Mouse (Mus musculus): ENCODE data around the gene Fcer1g. TPM values are rescaled to one million over a fixed set of nuclear protein-coding genes. Genes with fewer than 3 reads are reported as not detected.
A peak's percentile ranks its signal among the peaks of the same experiment; 100 is the strongest.
"Not testable (repeated sequence)": the region's sequence is repeated elsewhere in the genome, so short reads cannot be mapped to it uniquely, and the experiment has no call there.

The Fcer1g gene
- polyA plus RNA-seq, 1 experiment from 2014 or later: 33.8 TPM

GRCm38 (mm10) chr1:171248386-171249226, 14.4 kb upstream of the Fcer1g start:
- no peak overlapping the region for H3K9ac ChIP-seq
- no peak for ATAC-seq (ENCODE audit: low FRiP score)
- H3K27me3 ChIP-seq: no peaks in the 10 kb centered on the region
- 33% methylated on average over 3 of the region's 3 CpGs for WGBS
- peak overlapping the region; percentile 81 for H3K27ac ChIP-seq
- peaks cover 11% of the 10 kb centered on the region for H3K36me3 ChIP-seq
- H3K9me3 ChIP-seq: no peaks in the 10 kb centered on the region
- no peak overlapping the region for H3K4me3 ChIP-seq
- peaks cover 63% of the 10 kb centered on the region for H3K4me1 ChIP-seq (replicated peaks)
- no peak overlapping the region for H3K4me2 ChIP-seq

GRCm38 (mm10) chr1:171247916-171248315, 13.8 kb upstream of the Fcer1g start:
- Histone ChIP-seq H3K27me3 (no peaks in the 10 kb centered on the region), H3K4me1 (replicated peaks) (peaks cover 63% of the 10 kb centered on the region), H3K9me3 (no peaks in the 10 kb centered on the region), H3K27ac (peak overlapping the region; percentile 81), H3K4me2 (peak overlapping the region; percentile 65), H3K4me3 (peak overlapping the region; percentile 72), H3K36me3 (peaks cover 18% of the 10 kb centered on the region), H3K9ac (0 out of 2 replicates have a peak overlapping the region, but pooled peaks have one; percentile 62)
- ATAC-seq (ENCODE audit: low FRiP score): no peak
- WGBS: 25% methylated on average over 4 of the region's 4 CpGs

GRCm38 (mm10) chr1:171247453-171247841, 13.3 kb upstream of the Fcer1g start:
- ATAC-seq (ENCODE audit: low FRiP score): peak; percentile 4
- Histone ChIP-seq H3K4me3 (peak overlapping the region; percentile 72), H3K9ac (peak overlapping the region; percentile 62), H3K36me3 (peaks cover 23% of the 10 kb centered on the region), H3K27ac (peak overlapping the region; percentile 81), H3K4me1 (replicated peaks) (peaks cover 59% of the 10 kb centered on the region), H3K9me3 (no peaks in the 10 kb centered on the region), H3K27me3 (no peaks in the 10 kb centered on the region), H3K4me2 (peak overlapping the region; percentile 65)
- WGBS: 14% methylated on average over 13 of the region's 13 CpGs

- Histone ChIP-seq H3K9ac (peak overlapping the region; percentile 96), H3K9me3 (no peaks in the 10 kb centered on the region), H3K36me3 (peaks cover 28% of the 10 kb centered on the region), H3K27me3 (no peaks in the 10 kb centered on the region), H3K4me2 (peak overlapping the region; percentile 77), H3K4me3 (peak overlapping the region; percentile 72), H3K4me1 (replicated peaks) (peaks cover 53% of the 10 kb centered on the region), H3K27ac (peak overlapping the region; percentile 81)
- WGBS: under 1% methylated on average over 41 of the region's 41 CpGs
- peak; percentile 93 for ATAC-seq (ENCODE audit: low FRiP score)
Measured at GRCm38 (mm10) chr1:171246709-171247452, 12.7 kb upstream of the Fcer1g start.

- Histone ChIP-seq H3K4me1 (replicated peaks) (peaks cover 38% of the 10 kb centered on the region), H3K9ac (no peak overlapping the region), H3K4me3 (no peak overlapping the region), H3K27ac (no peak overlapping the region), H3K36me3 (peaks cover 43% of the 10 kb centered on the region), H3K4me2 (no peak overlapping the region), H3K9me3 (no peaks in the 10 kb centered on the region), H3K27me3 (no peaks in the 10 kb centered on the region)
- 95% methylated on average over 8 of the region's 8 CpGs for WGBS
- ATAC-seq (ENCODE audit: low FRiP score): no peak
Measured at GRCm38 (mm10) chr1:171245353-171245752, 11.2 kb upstream of the Fcer1g start.

- not testable (repeated sequence) for H3K4me3 ChIP-seq; H3K9me3 ChIP-seq; ATAC-seq (ENCODE audit: low FRiP score); H3K4me2 ChIP-seq; H3K9ac ChIP-seq; H3K27ac ChIP-seq; H3K27me3 ChIP-seq
- peaks cover 15% of the 10 kb centered on the region for H3K4me1 ChIP-seq (replicated peaks)
- peaks cover 76% of the 10 kb centered on the region for H3K36me3 ChIP-seq
- WGBS: 84% methylated on average over 12 of the region's 12 CpGs
Measured at GRCm38 (mm10) chr1:171241952-171242351, 7.8 kb upstream of the Fcer1g start.

- H3K9ac ChIP-seq: no peak overlapping the region
- WGBS: 94% methylated on average over 10 of the region's 10 CpGs
- no peak overlapping the region for H3K4me3 ChIP-seq
- no peak overlapping the region for H3K27ac ChIP-seq
- no peak for ATAC-seq (ENCODE audit: low FRiP score)
- H3K4me1 ChIP-seq (replicated peaks): peaks cover 8% of the 10 kb centered on the region
- no peak overlapping the region for H3K4me2 ChIP-seq
- H3K36me3 ChIP-seq: peaks cover 86% of the 10 kb centered on the region
- no peaks in the 10 kb centered on the region for H3K9me3 ChIP-seq
- H3K27me3 ChIP-seq: no peaks in the 10 kb centered on the region
Measured at GRCm38 (mm10) chr1:171240911-171241310, 6.7 kb upstream of the Fcer1g start.

GRCm38 (mm10) chr1:171239992-171240744, 6.0 kb upstream of the Fcer1g start:
- H3K36me3 ChIP-seq: peaks cover 92% of the 10 kb centered on the region
- WGBS: 74% methylated on average over 15 of the region's 15 CpGs
- H3K9me3 ChIP-seq: no peaks in the 10 kb centered on the region
- H3K9ac ChIP-seq: no peak overlapping the region
- 0 out of 2 replicates have a peak, but pooled peaks cover 3% of the 10 kb centered on the region for H3K4me1 ChIP-seq (replicated peaks)
- H3K4me2 ChIP-seq: no peak overlapping the region
- no peak overlapping the region for H3K27ac ChIP-seq
- H3K4me3 ChIP-seq: no peak overlapping the region
- H3K27me3 ChIP-seq: no peaks in the 10 kb centered on the region
- no peak for ATAC-seq (ENCODE audit: low FRiP score)

- Histone ChIP-seq H3K4me3 (no peak overlapping the region), H3K27me3 (no peaks in the 10 kb centered on the region), H3K27ac (no peak overlapping the region), H3K4me1 (replicated peaks) (no peaks in the 10 kb centered on the region), H3K9ac (no peak overlapping the region), H3K4me2 (no peak overlapping the region), H3K9me3 (no peaks in the 10 kb centered on the region), H3K36me3 (peaks cover 98% of the 10 kb centered on the region)
- no peak for ATAC-seq (ENCODE audit: low FRiP score)
- WGBS: 77% methylated on average over 14 of the region's 14 CpGs
Measured at GRCm38 (mm10) chr1:171238463-171238862, 4.3 kb upstream of the Fcer1g start.

GRCm38 (mm10) chr1:171237438-171237837, 3.3 kb upstream of the Fcer1g start:
- no peaks in the 10 kb centered on the region for H3K27me3 ChIP-seq
- H3K27ac ChIP-seq: no peak overlapping the region
- H3K4me1 ChIP-seq (replicated peaks): no peaks in the 10 kb centered on the region
- WGBS: 89% methylated on average over 6 of the region's 6 CpGs
- H3K9ac ChIP-seq: no peak overlapping the region
- H3K9me3 ChIP-seq: no peaks in the 10 kb centered on the region
- H3K4me3 ChIP-seq: no peak overlapping the region
- ATAC-seq (ENCODE audit: low FRiP score): no peak
- H3K36me3 ChIP-seq: peaks cover 91% of the 10 kb centered on the region
- no peak overlapping the region for H3K4me2 ChIP-seq

GRCm38 (mm10) chr1:171235791-171236190, 1.6 kb upstream of the Fcer1g start:
- Histone ChIP-seq H3K9me3 (no peaks in the 10 kb centered on the region), H3K9ac (no peak overlapping the region), H3K4me1 (replicated peaks) (no peaks in the 10 kb centered on the region), H3K4me2 (no peak overlapping the region), H3K4me3 (no peak overlapping the region), H3K27me3 (no peaks in the 10 kb centered on the region), H3K36me3 (peaks cover 76% of the 10 kb centered on the region), H3K27ac (no peak overlapping the region)
- no peak for ATAC-seq (ENCODE audit: low FRiP score)
- 90% methylated on average over 4 of the region's 4 CpGs for WGBS

GRCm38 (mm10) chr1:171234538-171234937, 373 bp upstream of the Fcer1g start:
- WGBS: 95% methylated on average over 4 of the region's 4 CpGs
- no peaks in the 10 kb centered on the region for H3K27me3 ChIP-seq

More at GRCm38 (mm10) chr1:171234538-171234937, 373 bp upstream of the Fcer1g start:
- H3K27ac ChIP-seq: no peak overlapping the region
- H3K4me2 ChIP-seq: no peak overlapping the region
- H3K36me3 ChIP-seq: peaks cover 63% of the 10 kb centered on the region
- ATAC-seq (ENCODE audit: low FRiP score): no peak
- H3K4me3 ChIP-seq: no peak overlapping the region
- H3K9me3 ChIP-seq: no peaks in the 10 kb centered on the region
- H3K4me1 ChIP-seq (replicated peaks): no peaks in the 10 kb centered on the region
- no peak overlapping the region for H3K9ac ChIP-seq

All from hindbrain, embryonic 13.5 days (tissue).